Mouse (Mus musculus): ENCODE data around the gene Wscd2.

- TF ChIP-seq CTCF (conservative IDR thresholded peaks at IDR 0.05; ENCODE audit: low read length), result no peak
- no peak for TF ChIP-seq NANOG (IDR thresholded peaks at IDR 0.05; ENCODE audit: borderline replicate concordance, low read length)
Observed at GRCm38 (mm10) chr5:113558065-113558464, 67.9 kb downstream of the Wscd2 start.
